Comparison of ENCODE assay signal across 14 mouse cellular contexts in the genomic region with DNA sequence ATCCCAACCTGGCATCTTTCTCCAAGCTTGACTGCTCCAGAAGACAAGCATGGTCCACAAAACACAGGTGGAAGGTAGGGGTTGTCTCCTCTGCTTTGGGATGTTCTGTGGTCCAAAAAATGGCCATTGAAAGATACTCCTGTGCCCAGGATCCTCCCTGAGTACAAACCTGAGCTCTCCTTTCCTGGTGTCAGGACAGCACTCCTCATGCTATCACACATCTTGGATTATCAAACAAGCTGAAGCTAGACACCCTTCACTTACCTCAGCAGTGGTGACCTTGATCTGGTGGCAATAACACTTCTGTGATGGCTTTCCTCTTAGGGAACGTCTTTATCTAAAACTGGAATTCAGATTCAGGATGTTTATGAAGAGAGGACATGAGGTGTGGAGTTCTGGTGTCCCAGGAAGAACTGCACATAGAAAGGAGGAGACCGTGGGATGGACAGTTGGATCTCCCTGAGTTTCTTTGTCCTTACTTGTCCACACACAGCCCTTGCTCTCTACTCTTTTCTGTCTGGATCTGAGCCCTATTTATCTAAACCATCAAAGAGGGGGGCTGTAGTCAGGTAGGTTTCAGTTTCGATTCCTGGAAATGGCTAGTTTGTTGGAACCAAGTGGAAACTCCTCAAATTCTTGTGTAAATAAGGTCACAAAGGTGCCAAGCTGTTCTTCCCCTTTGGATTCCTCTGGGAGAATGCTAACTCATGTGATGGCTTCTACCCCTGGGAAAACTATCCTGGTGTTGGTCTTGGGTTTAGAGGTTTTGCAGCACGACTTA. TPM values are rescaled to one million over a fixed set of nuclear protein-coding genes. Genes with fewer than 3 reads are reported as not detected.
A peak's percentile ranks its signal among the peaks of the same experiment; 100 is the strongest.
DNase-seq lines count a peak whose midpoint lies in the region; ATAC-seq and TF ChIP-seq lines count a peak whose summit lies in the region.
"Not testable (repeated sequence)": the region's sequence is repeated elsewhere in the genome, so short reads cannot be mapped to it uniquely, and the experiment has no call there.
"Had no signal": no experiment of that assay in that cellular context is flagged by ENCODE, and none has a peak within 500 bp of the region (broad histone marks: within the 10 kb centered on the region; RNA-seq: fewer than 3 reads in every experiment).

TSS of gene Gm12185 (minus strand) at position 487 of the 781 bp plus-strand sequence.

- H3K4me1 ChIP-seq in lung, embryonic 14.5 days (ENCODE audit: insufficient read depth) = not testable (repeated sequence)
- H3K4me1 ChIP-seq in spleen, adult 2 months (ENCODE audit: control insufficient read depth, insufficient read depth, insufficient read length) = peaks cover 18% of the 10 kb centered on the region

- H3K9me3 ChIP-seq in lung, embryonic 14.5 days (ENCODE audit: low read depth, low read length) = not testable (repeated sequence)

- not testable (repeated sequence) for H3K4me2 ChIP-seq in lung, embryonic 14.5 days

- not testable (repeated sequence) for H3K27ac ChIP-seq in lung, embryonic 14.5 days (ENCODE audit: low read depth)
- peak within 1 kb of the TSS; percentile 37; the same call in 1 of the 2 replicates for H3K27ac ChIP-seq in spleen, adult 2 months (ENCODE audit: insufficient read depth, low read length)

- H3K36me3 ChIP-seq in lung, embryonic 14.5 days (ENCODE audit: insufficient read depth); spleen, adult 2 months (ENCODE audit: control insufficient read depth, insufficient read depth, low read length): not testable (repeated sequence)

- not testable (repeated sequence) for TF ChIP-seq POLR2A in spleen, adult 2 months (IDR thresholded peaks at IDR 0.05; ENCODE audit: low read depth, low read length)

- DNase-seq in heart, adult 11 months = peak; percentile 92
- DNase-seq in induced T-regulatory cell, adult 2 months (ENCODE audit: low read depth) = peak; percentile 85
- peak; percentile 29 for DNase-seq in kidney, postnatal 14 days
- peak; percentile 8 for DNase-seq in lung, embryonic 14.5 days
- not testable (repeated sequence) for DNase-seq in spleen, adult 2 months (ENCODE audit: low read depth in 1 of 2, low spot score in 2 of 2)
- DNase-seq in thymus, postnatal 4 days = peak; percentile 18

- not testable (repeated sequence) for H3K4me3 ChIP-seq in lung, embryonic 14.5 days (ENCODE audit: low read depth, low read length)
- peak within 1 kb of the TSS; percentile 23; the same call in 1 of the 2 replicates for H3K4me3 ChIP-seq in spleen, adult 2 months (ENCODE audit: extremely low read depth, insufficient read depth, insufficient read length)

- not testable (repeated sequence) for H3K27me3 ChIP-seq in lung, embryonic 14.5 days (ENCODE audit: insufficient read depth, low read length); spleen, adult 2 months (ENCODE audit: control insufficient read depth, insufficient read depth, low read length)

- not testable (repeated sequence) for H3K9ac ChIP-seq in lung, embryonic 14.5 days

- not testable (repeated sequence) for TF ChIP-seq CTCF in lung, embryonic 14.5 days (IDR thresholded peaks at IDR 0.05; ENCODE audit: low read depth); spleen, adult 2 months (IDR thresholded peaks at IDR 0.05; ENCODE audit: extremely low read depth, insufficient read depth, insufficient read length, insufficient replicate concordance)

- 37% methylated on average over 4 of the region's 4 CpGs for WGBS in lung, embryonic 14.5 days
- 28% methylated on average over 4 of the region's 4 CpGs for WGBS in spleen, adult 2 months

- ATAC-seq in CD4-positive, CD25-positive, alpha-beta regulatory T cell, adult 4 months = peak; percentile 21
- ATAC-seq in activated CD4-positive, CD25-positive, alpha-beta regulatory T cell, adult 4 months = peak; percentile 22
- not testable (repeated sequence) for ATAC-seq in lung, embryonic 14.5 days (ENCODE audit: insufficient read depth)

RNA-seq across cellular contexts. Expression of gene Gm12185, which starts in this region (rescaled TPM):
- polyA plus RNA-seq in CD4-positive, CD25-positive, alpha-beta regulatory T cell, adult 4 months (2017; shearing (Covaris generic)) = 1 to 10 TPM; 7.0 to 8.0 TPM
- 1 to 10 TPM; 4.9 to 7.3 TPM for polyA plus RNA-seq in activated CD4-positive, CD25-positive, alpha-beta regulatory T cell, adult 4 months (2017; shearing (Covaris generic))
- not detected in 2 replicates for polyA plus RNA-seq in lung, embryonic 14.5 days (2014; fragmentation: Nextera tagmentation; extraction: Ambion mirVana)
- polyA plus RNA-seq in spleen, adult 2 months (2012; rRNA removed) = 0.23 and 0.36 TPM in 2 replicates
- polyA plus RNA-seq: forebrain, embryonic 13.5 days; G1E; heart, embryonic 11.5 days; hindbrain, embryonic 13.5 days; midbrain, embryonic 11.5 days; neural tube, embryonic 12.5 days had no signal

Comparison
In these comparisons a context has a peak if more than half of its experiments do, and no peak if none do; other contexts are left out.
1. Peak in DNase-seq in lung, embryonic 14.5 days; RNA of the gene not detected or under 1 TPM.